Mouse (Mus musculus) CH12.LX (cell line): ENCODE results near the gene Rad17. TPM values are rescaled to one million over a fixed set of nuclear protein-coding genes. Genes with fewer than 3 reads are reported as not detected.

Source experiments
- DNase-seq: peaks from one replicate; pipeline ENCODE4 v3.0.0-alpha.2; 2013; ENCODE audit errors: extremely low read depth
- H3K27ac ChIP-seq: 2 replicates; pipeline ENCODE4 v1.5.1; 2012; ENCODE audit warnings: low read depth, mild to moderate bottlenecking, control low read depth, moderate library complexity; ENCODE audit not compliant: insufficient read depth
- H3K27me3 ChIP-seq: replicated peaks from 2 replicates; pipeline ENCODE3; 2012; ENCODE audit warnings: inconsistent platforms
- H3K36me3 ChIP-seq, 2 experiments: replicated peaks in 1 of 2; 2 replicates each; pipeline versions ENCODE3 to v1.6.1; 2012; ENCODE audit warnings: inconsistent platforms in 1 of 2, low read length in 1 of 2, mild to moderate bottlenecking in 1 of 2, mixed read lengths in 1 of 2, moderate library complexity in 1 of 2; ENCODE audit not compliant: control insufficient read depth in 1 of 2, insufficient read depth in 1 of 2
- H3K4me1 ChIP-seq, 2 experiments: 2 replicates each; pipeline ENCODE4 v1.6.1; 2012; ENCODE audit warnings: inconsistent platforms in 1 of 2, moderate library complexity in 1 of 2; ENCODE audit not compliant: insufficient read depth in 2 of 2, control insufficient read depth in 1 of 2
- H3K4me2 ChIP-seq: 2 replicates; pipeline ENCODE4 v1.6.1; 2012; ENCODE audit warnings: low read depth, mild to moderate bottlenecking, control low read depth; ENCODE audit not compliant: poor library complexity, insufficient read depth, severe bottlenecking
- H3K4me3 ChIP-seq, 3 experiments: fragments of 150-350 bp in 1 of 3; sonication (generic) in 1 of 3; replicated peaks in 1 of 3; 2 replicates each; pipeline versions ENCODE3 to v1.5.1; 2011 to 2012; ENCODE audit warnings: low read depth in 2 of 3, low read length in 2 of 3, mild to moderate bottlenecking in 2 of 3, moderate library complexity in 2 of 3, control low read depth in 1 of 3, improper control_type of control experiment in 1 of 3, inconsistent platforms in 1 of 3, mixed read lengths in 1 of 3; ENCODE audit not compliant: poor library complexity in 1 of 3
- H3K79me2 ChIP-seq: replicated peaks from 2 replicates; pipeline ENCODE4 v1.6.1; 2012; ENCODE audit warnings: mild to moderate bottlenecking, moderate library complexity; ENCODE audit not compliant: control insufficient read depth, poor library complexity, insufficient read depth, severe bottlenecking; ENCODE audit errors: extremely low read depth
- H3K9ac ChIP-seq: 2 replicates; pipeline ENCODE4 v1.6.1; 2012; ENCODE audit warnings: low read depth, mild to moderate bottlenecking, control low read depth, moderate library complexity; ENCODE audit not compliant: insufficient read depth
- H3K9me3 ChIP-seq: replicated peaks from 2 replicates; pipeline ENCODE3; 2012; ENCODE audit warnings: low read length, inconsistent platforms, mixed read lengths
- BHLHE40 ChIP-seq: IDR thresholded peaks from 2 replicates; pipeline ENCODE4 v1.6.1; 2011; ENCODE audit warnings: mild to moderate bottlenecking, low read depth, low read length, improper control_type of control experiment
- ETS1 ChIP-seq: conservative IDR thresholded peaks from 2 replicates; pipeline ENCODE4 v1.6.1; 2012; ENCODE audit warnings: low read depth, mild to moderate bottlenecking, inconsistent platforms, low read length, improper control_type of control experiment, moderate library complexity
- GABPA ChIP-seq: IDR thresholded peaks from 2 replicates; pipeline ENCODE4 v1.6.1; 2012; ENCODE audit warnings: low read depth, low read length, improper control_type of control experiment, inconsistent platforms; ENCODE audit not compliant: insufficient replicate concordance
- HCFC1 ChIP-seq: IDR thresholded peaks from 2 replicates; pipeline ENCODE4 v1.6.1; 2012; ENCODE audit warnings: low read depth, mild to moderate bottlenecking, inconsistent platforms, low read length, improper control_type of control experiment
- IRF4 ChIP-seq: IDR thresholded peaks from 2 replicates; pipeline ENCODE4 v1.6.1; 2014; ENCODE audit warnings: low read depth, mild to moderate bottlenecking, inconsistent platforms, low read length, improper control_type of control experiment
- MAFK ChIP-seq: IDR thresholded peaks from 2 replicates; pipeline ENCODE4 v1.6.1; 2011; ENCODE audit warnings: low read length, improper control_type of control experiment; ENCODE audit not compliant: insufficient replicate concordance
- MAZ ChIP-seq: IDR thresholded peaks from 2 replicates; pipeline ENCODE4 v1.6.1; 2012; ENCODE audit warnings: low read depth, mild to moderate bottlenecking, inconsistent platforms, low read length, improper control_type of control experiment, moderate library complexity
- MEF2A ChIP-seq: IDR thresholded peaks from 2 replicates; pipeline ENCODE4 v1.6.1; 2014; ENCODE audit warnings: low read depth, mild to moderate bottlenecking, inconsistent platforms, low read length, improper control_type of control experiment, borderline replicate concordance
- POLR2AphosphoS2 ChIP-seq: IDR thresholded peaks from 2 replicates; pipeline ENCODE4 v1.6.1; 2011; ENCODE audit warnings: low read depth, low read length, improper control_type of control experiment
- RCOR1 ChIP-seq: conservative IDR thresholded peaks from 2 replicates; pipeline ENCODE4 v1.6.1; 2012; ENCODE audit warnings: low read depth, mild to moderate bottlenecking, inconsistent platforms, low read length, improper control_type of control experiment
- SMC3 ChIP-seq: IDR thresholded peaks from 2 replicates; pipeline ENCODE4 v1.6.1; 2011; ENCODE audit warnings: low read depth, low read length, improper control_type of control experiment
- TCF12 ChIP-seq: IDR thresholded peaks from 2 replicates; pipeline ENCODE4 v1.6.1; 2014; ENCODE audit warnings: low read depth, mild to moderate bottlenecking, inconsistent platforms, low read length, improper control_type of control experiment
- ZKSCAN1 ChIP-seq: IDR thresholded peaks from 2 replicates; pipeline ENCODE4 v1.6.1; 2012; ENCODE audit warnings: low read depth, inconsistent platforms, low read length, improper control_type of control experiment, borderline replicate concordance
- dilution Hi-C: fragments of 300-500 bp; cut with MboI; formaldehyde crosslinking; loops from 2 replicates; pipeline ENCODE4 v1.14.3; 2020; ENCODE audit warnings: low sequenced_read_pairs; ENCODE audit not compliant: extremely low pct_unique_long_range_greater_than_20kb, extremely low pct_ligation_motif_present
- in situ Hi-C: fragments of 300-500 bp; cut with MboI; formaldehyde crosslinking; loops from 3 replicates; pipeline ENCODE4 v1.14.3; 2019; ENCODE audit warnings: low sequenced_read_pairs, low pct_ligation_motif_present, low pct_unique_long_range_greater_than_20kb, mixed read lengths
- polyA plus RNA-seq: library from polyadenylated mRNA; unstranded; fragments of >175 nt; gene quantifications from 2 replicates; pipeline ENCODE4 v1.2.1, GENCODE M21; 2012; ENCODE audit warnings: low read depth; ENCODE audit not compliant: insufficient read length
- total RNA-seq, 2 experiments: library from RNA; depleted of rRNA; stranded (reverse); fragments of 300-350 nt in 1 of 2; fragments of >200 nt in 1 of 2; gene quantifications; 2 replicates each; pipeline ENCODE4 v1.2.3; 2012 to 2014

The Rad17 gene
- total and polyA plus RNA-seq, 3 experiments, result 19.8 to 47.8 (median 19.8) TPM

DNA sequence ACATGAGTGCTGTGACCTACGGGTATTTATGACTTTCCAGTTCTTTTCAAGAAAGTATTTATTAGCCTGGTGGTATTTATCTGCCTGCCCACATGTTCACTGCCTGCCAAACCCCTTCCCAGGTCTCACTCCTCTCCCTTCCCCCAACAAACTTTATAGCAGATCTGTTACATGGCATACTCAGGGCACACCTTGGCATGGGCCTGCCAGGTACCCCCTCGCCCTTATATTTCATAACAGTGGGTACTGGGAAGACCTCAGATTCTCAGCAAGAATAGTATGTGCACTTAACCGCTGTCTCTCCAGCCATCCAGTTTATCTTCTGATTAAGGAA, 55.3 kb downstream of the Rad17 start:
- Histone ChIP-seq H3K9me3 (no peaks in the 10 kb centered on the region), H3K9ac (no peak overlapping the region), H3K27me3 (no peaks in the 10 kb centered on the region), H3K36me3 (no peaks in the 10 kb centered on the region), H3K4me3 (no peak overlapping the region), H3K4me1 (peaks cover 0 to 6% of the 10 kb centered on the region in 2 experiments; a peak in 2 of 4 replicates), H3K4me2 (no peak overlapping the region), H3K79me2 (no peaks in the 10 kb centered on the region), H3K27ac (no peak overlapping the region)
- TF ChIP-seq MEF2A (no peak), HCFC1 (no peak), GABPA (no peak), BHLHE40 (no peak), MAFK (no peak)
- in situ Hi-C loops (no loop called here), dilution Hi-C loops (no loop called here)
- no peak for DNase-seq

DNA sequence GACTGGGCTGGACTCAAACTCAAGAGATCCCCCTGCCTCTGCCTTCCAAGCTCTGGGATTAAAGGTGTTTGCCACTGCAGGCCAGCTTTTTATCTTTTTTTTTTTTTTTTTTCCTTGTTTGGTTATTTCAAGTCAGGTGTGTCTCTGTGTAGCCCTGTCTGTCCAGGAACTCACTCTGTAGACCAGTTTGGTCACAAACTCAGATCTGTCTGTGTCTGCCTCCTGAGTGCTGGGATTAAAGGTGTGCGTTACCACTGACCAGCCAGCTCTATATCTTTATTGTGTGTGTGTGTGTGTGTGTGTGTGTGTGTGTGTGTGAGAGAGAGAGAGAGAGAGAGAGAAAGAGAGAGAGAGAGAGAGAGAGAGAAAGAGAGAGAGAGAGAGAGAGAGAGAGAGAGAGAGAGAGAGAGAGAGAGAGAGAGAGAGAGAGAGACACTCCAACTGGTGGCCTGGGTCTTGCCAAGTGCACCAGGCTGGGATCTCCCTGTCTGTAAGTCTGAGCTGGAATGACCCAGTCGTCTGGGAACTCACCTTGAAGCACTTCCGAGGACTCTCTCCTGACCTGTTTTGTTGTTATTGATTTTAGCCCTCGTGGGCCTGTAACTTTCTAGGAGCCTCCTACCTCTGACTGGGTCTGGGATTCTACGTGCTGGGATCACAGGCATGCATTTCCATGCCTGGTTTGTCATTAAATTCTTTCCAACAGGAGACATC, 55.9 kb downstream of the Rad17 start:
- no peak overlapping the region for H3K4me3 ChIP-seq
- no peaks in the 10 kb centered on the region for H3K79me2 ChIP-seq
- no peak overlapping the region for H3K4me2 ChIP-seq
- H3K27me3 ChIP-seq, result no peaks in the 10 kb centered on the region
- no peaks in the 10 kb centered on the region for H3K36me3 ChIP-seq
- no peak overlapping the region for H3K9ac ChIP-seq
- dilution Hi-C loops (no loop called here), in situ Hi-C loops (no loop called here)
- DNase-seq, result no peak
- TF ChIP-seq ETS1 (no peak), MAZ (no peak), MAFK (no peak), MEF2A (no peak), ZKSCAN1 (no peak), IRF4 (no peak), SMC3 (no peak), POLR2AphosphoS2 (no peak), TCF12 (no peak), RCOR1 (no peak), BHLHE40 (no peak)
- H3K27ac ChIP-seq, result no peak overlapping the region
- H3K9me3 ChIP-seq, result no peaks in the 10 kb centered on the region
- peaks cover 0 to 6% of the 10 kb centered on the region in 2 experiments; a peak in 2 of 4 replicates for H3K4me1 ChIP-seq
